Mouse (Mus musculus): ENCODE data around the gene Copz1. TPM values are rescaled to one million over a fixed set of nuclear protein-coding genes. Genes with fewer than 3 reads are reported as not detected.

Copz1 gene
- total and polyA plus RNA-seq, 2 experiments = 55.9 to 142 TPM

- H3K27ac ChIP-seq (replicated peaks; ENCODE audit: insufficient read depth, low read depth, low read length) = peak overlapping the region; percentile 53
- TF ChIP-seq CTCF (IDR thresholded peaks at IDR 0.05; ENCODE audit: low read depth, low read length) (no peak), POLR2A (IDR thresholded peaks at IDR 0.05; ENCODE audit: extremely low read depth, insufficient read depth, low read length) (no peak)
- no peaks in the 10 kb centered on the region for H3K79me2 ChIP-seq (ENCODE audit: control insufficient read depth, insufficient read depth, low read length)
- H3K4me3 ChIP-seq (ENCODE audit: insufficient read depth, low read depth, low read length) = 0 out of 2 replicates have a peak overlapping the region, but pooled peaks have one; percentile 4
- H3K27me3 ChIP-seq (ENCODE audit: control insufficient read depth, insufficient read depth, low read length) = no peaks in the 10 kb centered on the region
- H3K36me3 ChIP-seq (ENCODE audit: control insufficient read depth, insufficient read depth, low read length) = no peaks in the 10 kb centered on the region
- 79% methylated on average over 5 of the region's 5 CpGs for WGBS
- 0 out of 2 replicates have a peak overlapping the region, but pooled peaks have one; percentile 1 for H3K9ac ChIP-seq (ENCODE audit: low read depth, low read length)
- H3K4me1 ChIP-seq (ENCODE audit: control insufficient read depth, insufficient read depth, low read length) = 0 out of 2 replicates have a peak, but pooled peaks cover 2% of the 10 kb centered on the region
- peak; percentile 27 for DNase-seq (ENCODE audit: extremely low read depth, low read depth, low spot score)
Observed at GRCm38 (mm10) chr15:103333081-103333615, 60.6 kb downstream of the Copz1 start.

- H3K27me3 ChIP-seq (ENCODE audit: control insufficient read depth, insufficient read depth, low read length) = no peaks in the 10 kb centered on the region
- peak overlapping the region; percentile 53; the same call in 1 of the 2 replicates for H3K27ac ChIP-seq (replicated peaks; ENCODE audit: insufficient read depth, low read depth, low read length)
- DNase-seq (ENCODE audit: extremely low read depth, low read depth, low spot score) = peak; percentile 26
- no peak overlapping the region for H3K9ac ChIP-seq (ENCODE audit: low read depth, low read length)
- H3K36me3 ChIP-seq (ENCODE audit: control insufficient read depth, insufficient read depth, low read length) = no peaks in the 10 kb centered on the region
- H3K4me1 ChIP-seq (ENCODE audit: control insufficient read depth, insufficient read depth, low read length) = 0 out of 2 replicates have a peak, but pooled peaks cover 2% of the 10 kb centered on the region
- H3K79me2 ChIP-seq (ENCODE audit: control insufficient read depth, insufficient read depth, low read length) = no peaks in the 10 kb centered on the region
- no peak overlapping the region for H3K4me3 ChIP-seq (ENCODE audit: insufficient read depth, low read depth, low read length)
- 70% methylated on average over 5 of the region's 5 CpGs for WGBS
- TF ChIP-seq CTCF (IDR thresholded peaks at IDR 0.05; ENCODE audit: low read depth, low read length) = no peak
- no peak for TF ChIP-seq POLR2A (IDR thresholded peaks at IDR 0.05; ENCODE audit: extremely low read depth, insufficient read depth, low read length)
Observed at GRCm38 (mm10) chr15:103333738-103334137, 61.2 kb downstream of the Copz1 start.

GRCm38 (mm10) chr15:103334194-103334593, 61.7 kb downstream of the Copz1 start:
- H3K4me3 ChIP-seq (ENCODE audit: insufficient read depth, low read depth, low read length) = no peak overlapping the region
- no peaks in the 10 kb centered on the region for H3K27me3 ChIP-seq (ENCODE audit: control insufficient read depth, insufficient read depth, low read length)
- TF ChIP-seq POLR2A (IDR thresholded peaks at IDR 0.05; ENCODE audit: extremely low read depth, insufficient read depth, low read length) (no peak), CTCF (IDR thresholded peaks at IDR 0.05; ENCODE audit: low read depth, low read length) (no peak)
- H3K27ac ChIP-seq (replicated peaks; ENCODE audit: insufficient read depth, low read depth, low read length) = peak overlapping the region; percentile 23; the same call in 1 of the 2 replicates
- H3K36me3 ChIP-seq (ENCODE audit: control insufficient read depth, insufficient read depth, low read length) = no peaks in the 10 kb centered on the region
- H3K79me2 ChIP-seq (ENCODE audit: control insufficient read depth, insufficient read depth, low read length) = no peaks in the 10 kb centered on the region
- 0 out of 2 replicates have a peak, but pooled peaks cover 2% of the 10 kb centered on the region for H3K4me1 ChIP-seq (ENCODE audit: control insufficient read depth, insufficient read depth, low read length)
- H3K9ac ChIP-seq (ENCODE audit: low read depth, low read length) = no peak overlapping the region
- no peak for DNase-seq (ENCODE audit: extremely low read depth, low read depth, low spot score)
- WGBS = 21% methylated on average over 2 of the region's 2 CpGs

GRCm38 (mm10) chr15:103335040-103335439, 62.5 kb downstream of the Copz1 start:
- Histone ChIP-seq H3K27ac (replicated peaks; ENCODE audit: insufficient read depth, low read depth, low read length) (no peak overlapping the region), H3K27me3 (ENCODE audit: control insufficient read depth, insufficient read depth, low read length) (peaks cover 2% of the 10 kb centered on the region; the same call in 1 of the 2 replicates), H3K9ac (ENCODE audit: low read depth, low read length) (no peak overlapping the region), H3K4me3 (ENCODE audit: insufficient read depth, low read depth, low read length) (no peak overlapping the region), H3K4me1 (ENCODE audit: control insufficient read depth, insufficient read depth, low read length) (0 out of 2 replicates have a peak, but pooled peaks cover 6% of the 10 kb centered on the region), H3K36me3 (ENCODE audit: control insufficient read depth, insufficient read depth, low read length) (no peaks in the 10 kb centered on the region), H3K79me2 (ENCODE audit: control insufficient read depth, insufficient read depth, low read length) (no peaks in the 10 kb centered on the region)
- no peak for DNase-seq (ENCODE audit: extremely low read depth, low read depth, low spot score)
- TF ChIP-seq POLR2A (IDR thresholded peaks at IDR 0.05; ENCODE audit: extremely low read depth, insufficient read depth, low read length) (no peak), CTCF (IDR thresholded peaks at IDR 0.05; ENCODE audit: low read depth, low read length) (no peak)
- WGBS = 85% methylated on average over 3 of the region's 3 CpGs

- no peak for DNase-seq (ENCODE audit: extremely low read depth, low read depth, low spot score)
- 79% methylated on average over 7 of the region's 7 CpGs for WGBS
- H3K9ac ChIP-seq (ENCODE audit: low read depth, low read length) = no peak overlapping the region
- H3K4me3 ChIP-seq (ENCODE audit: insufficient read depth, low read depth, low read length) = no peak overlapping the region
- no peak overlapping the region for H3K27ac ChIP-seq (replicated peaks; ENCODE audit: insufficient read depth, low read depth, low read length)
- H3K4me1 ChIP-seq (ENCODE audit: control insufficient read depth, insufficient read depth, low read length) = peaks cover 6% of the 10 kb centered on the region; the same call in 1 of the 2 replicates
- TF ChIP-seq CTCF (IDR thresholded peaks at IDR 0.05; ENCODE audit: low read depth, low read length) (no peak), POLR2A (IDR thresholded peaks at IDR 0.05; ENCODE audit: extremely low read depth, insufficient read depth, low read length) (no peak)
- H3K27me3 ChIP-seq (ENCODE audit: control insufficient read depth, insufficient read depth, low read length) = peaks cover 2% of the 10 kb centered on the region; the same call in 1 of the 2 replicates
- H3K79me2 ChIP-seq (ENCODE audit: control insufficient read depth, insufficient read depth, low read length) = no peaks in the 10 kb centered on the region
- no peaks in the 10 kb centered on the region for H3K36me3 ChIP-seq (ENCODE audit: control insufficient read depth, insufficient read depth, low read length)
Observed at GRCm38 (mm10) chr15:103335488-103336235, 63.1 kb downstream of the Copz1 start.

All from liver, adult 2 months (tissue).